Mouse (Mus musculus) A20 (cell line): Measurements from ENCODE around the gene Gm17482.

Experiments used
- DNase-seq: peaks from one replicate; pipeline ENCODE4 v3.0.0-alpha.2; 2011; ENCODE audit warnings: low read depth, low spot score

The Gm17482 gene

DNA sequence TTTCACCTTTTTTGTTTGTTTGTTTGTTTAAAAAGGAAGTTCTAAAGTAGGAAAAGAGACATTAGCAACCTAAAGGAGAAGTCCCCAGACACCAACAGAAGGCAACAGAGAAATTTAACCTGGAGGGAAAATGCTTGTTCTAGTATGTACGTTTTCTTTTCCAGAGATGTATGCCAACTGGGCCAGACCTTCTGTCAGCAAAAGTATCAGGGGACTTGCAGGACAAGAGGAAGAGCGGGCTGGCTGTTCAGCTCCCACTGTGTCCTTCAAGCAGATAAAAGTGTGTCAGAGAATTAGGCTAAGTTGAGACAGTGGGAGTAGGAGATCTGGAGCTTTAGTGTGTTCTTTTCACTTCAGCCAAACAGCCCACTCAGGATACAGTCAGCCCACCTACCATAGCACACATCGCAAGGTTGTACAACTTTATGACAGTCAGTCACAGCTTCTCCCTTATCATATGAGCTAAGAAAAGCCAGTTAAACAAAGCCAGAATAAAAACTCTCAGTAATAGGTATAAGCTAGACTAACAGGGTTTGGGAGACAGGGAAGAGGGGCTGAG lies 18.4 kb downstream of the Gm17482 start:
- no peak for DNase-seq

DNA sequence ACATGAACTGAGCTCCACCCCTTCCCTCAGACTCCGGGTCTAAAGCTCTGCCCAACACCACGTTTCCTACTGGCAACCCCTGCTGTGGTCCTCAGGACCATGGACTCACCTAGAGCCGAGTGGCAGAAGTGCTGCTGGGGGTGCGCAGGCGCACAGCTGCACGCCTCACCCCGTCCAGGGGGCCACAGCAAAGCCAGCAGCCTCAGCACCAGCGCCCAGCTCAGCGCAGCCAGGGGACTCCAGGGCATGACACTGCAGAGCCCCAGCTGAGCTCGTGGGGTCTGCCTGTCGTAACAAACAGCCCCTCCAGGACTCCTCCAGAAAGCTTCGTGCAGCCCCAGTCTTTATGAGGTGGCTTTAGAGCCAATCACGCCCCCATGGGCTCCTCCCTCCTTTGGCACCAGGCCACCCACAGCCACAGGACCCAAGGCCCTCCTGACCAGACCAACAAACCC lies 24.4 kb downstream of the Gm17482 start:
- DNase-seq: no peak

DNA sequence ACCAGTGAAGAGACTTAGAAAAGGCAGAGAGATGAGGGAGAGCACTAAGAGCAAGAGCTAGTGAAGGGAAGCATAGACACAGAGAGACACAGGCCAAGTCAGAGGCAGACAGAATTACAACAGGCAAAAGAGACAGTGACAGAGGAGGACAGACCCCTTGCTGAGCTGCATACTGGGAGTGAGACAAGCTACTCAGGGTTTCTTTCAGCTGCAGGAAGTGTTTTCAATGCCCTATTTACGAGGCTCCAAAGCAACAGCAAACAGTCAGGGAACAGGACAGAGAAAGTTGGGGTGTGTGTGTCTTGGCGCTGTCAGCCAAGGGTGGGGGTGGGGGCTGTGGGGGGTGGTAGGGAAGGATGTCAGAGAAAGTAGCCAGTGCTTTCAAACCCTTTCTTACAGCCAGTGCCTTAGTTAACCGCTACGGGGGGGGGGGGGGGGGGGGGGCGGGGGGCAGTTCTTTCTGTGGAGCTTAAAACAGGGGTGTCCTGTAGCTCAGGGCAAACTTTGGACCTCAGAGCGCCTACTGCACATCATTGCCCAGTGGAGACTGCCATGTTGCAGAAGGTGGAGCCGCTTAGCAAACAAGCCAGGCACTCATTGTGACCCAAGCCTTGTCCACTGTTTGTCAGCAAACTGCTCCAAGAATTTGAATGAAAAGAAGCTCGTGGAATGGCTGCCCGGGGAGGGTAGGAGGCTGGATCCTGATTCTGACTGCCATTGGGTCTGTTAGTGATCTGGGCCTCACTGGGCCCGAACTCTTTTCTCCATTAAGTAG lies 25.1 kb downstream of the Gm17482 start, which contains the start of gene Timp4:
Timp4 (minus strand) TSS at position 107 of the 775 bp plus-strand sequence.
- no peak for DNase-seq

DNA sequence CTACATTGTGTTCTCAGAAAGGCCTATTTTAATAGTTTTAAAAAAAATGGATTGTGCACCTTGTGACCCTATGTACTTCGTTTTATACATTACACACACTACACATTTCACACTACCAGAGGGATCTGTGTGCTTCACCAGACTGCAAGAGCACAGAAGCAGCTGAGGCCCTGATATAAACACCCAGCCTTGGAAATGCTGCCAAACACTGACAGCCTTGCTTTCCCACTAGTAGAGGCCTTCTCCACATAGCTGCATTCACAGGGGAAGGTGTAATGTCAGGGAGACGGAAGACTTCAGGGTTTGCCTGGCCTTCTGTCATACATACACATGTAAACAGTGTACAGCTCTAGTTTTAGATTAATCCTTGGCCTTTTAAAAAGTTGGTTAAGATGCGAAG lies 28.0 kb downstream of the Gm17482 start:
- DNase-seq: no peak

DNA sequence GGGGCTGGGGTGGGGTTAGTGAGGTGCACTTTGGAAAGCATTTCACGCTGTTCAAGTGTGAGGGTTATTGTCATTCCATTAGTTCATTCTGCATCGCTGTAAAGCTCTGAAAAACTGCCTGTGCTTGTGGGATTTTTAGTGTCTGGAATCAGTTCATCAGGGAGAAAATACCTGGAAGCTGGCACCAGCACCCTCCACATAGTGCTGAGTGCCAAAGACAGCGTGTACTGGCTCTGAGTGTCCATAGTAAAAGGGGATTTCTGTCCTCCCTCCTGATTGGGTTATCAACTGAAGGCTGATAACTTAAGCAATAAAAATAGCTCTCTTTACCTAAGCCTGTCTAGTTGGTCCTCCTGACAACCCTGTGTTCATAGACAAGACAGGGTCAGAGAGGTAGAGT lies 33.4 kb downstream of the Gm17482 start:
- DNase-seq: no peak

DNA sequence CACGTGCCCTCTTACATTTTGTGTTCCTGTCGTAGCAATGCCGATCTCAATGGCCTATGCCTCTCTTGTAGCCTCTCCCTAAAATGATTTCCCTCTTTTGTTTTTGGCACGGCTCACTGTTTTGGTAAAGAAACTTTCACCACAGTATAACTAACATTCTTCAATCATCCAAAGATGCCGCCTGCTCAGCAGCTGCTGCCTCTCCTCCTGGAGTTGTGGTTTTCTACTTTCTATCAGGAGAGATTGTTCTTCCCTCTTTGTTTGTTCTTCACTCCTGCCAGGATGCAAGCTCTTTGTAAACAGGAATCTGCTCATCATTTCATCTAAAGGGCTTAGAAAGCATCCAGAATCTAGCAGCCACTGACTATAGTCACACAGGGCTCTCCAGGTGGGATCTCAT lies 39.6 kb downstream of the Gm17482 start:
- no peak for DNase-seq

DNA sequence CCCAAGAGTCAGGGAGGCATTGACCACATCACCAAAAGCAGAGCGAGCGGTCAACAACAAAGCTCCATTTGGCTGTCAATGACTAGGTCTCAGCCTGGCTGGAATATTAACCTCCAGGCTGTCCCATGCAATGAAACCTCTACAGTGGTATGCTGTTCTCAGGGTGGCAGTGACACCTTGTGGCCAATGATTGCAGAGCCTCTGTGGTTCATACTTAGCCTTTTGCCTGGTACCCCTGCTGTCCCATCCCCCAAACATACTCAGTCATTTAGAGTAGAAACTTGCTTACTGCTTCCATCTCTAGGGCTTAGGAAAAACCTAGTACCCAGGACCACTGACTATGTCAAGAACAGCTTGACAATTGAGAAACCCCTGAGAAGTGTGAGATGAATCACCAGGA lies 40.8 kb downstream of the Gm17482 start:
- peak; percentile 45 for DNase-seq

DNA sequence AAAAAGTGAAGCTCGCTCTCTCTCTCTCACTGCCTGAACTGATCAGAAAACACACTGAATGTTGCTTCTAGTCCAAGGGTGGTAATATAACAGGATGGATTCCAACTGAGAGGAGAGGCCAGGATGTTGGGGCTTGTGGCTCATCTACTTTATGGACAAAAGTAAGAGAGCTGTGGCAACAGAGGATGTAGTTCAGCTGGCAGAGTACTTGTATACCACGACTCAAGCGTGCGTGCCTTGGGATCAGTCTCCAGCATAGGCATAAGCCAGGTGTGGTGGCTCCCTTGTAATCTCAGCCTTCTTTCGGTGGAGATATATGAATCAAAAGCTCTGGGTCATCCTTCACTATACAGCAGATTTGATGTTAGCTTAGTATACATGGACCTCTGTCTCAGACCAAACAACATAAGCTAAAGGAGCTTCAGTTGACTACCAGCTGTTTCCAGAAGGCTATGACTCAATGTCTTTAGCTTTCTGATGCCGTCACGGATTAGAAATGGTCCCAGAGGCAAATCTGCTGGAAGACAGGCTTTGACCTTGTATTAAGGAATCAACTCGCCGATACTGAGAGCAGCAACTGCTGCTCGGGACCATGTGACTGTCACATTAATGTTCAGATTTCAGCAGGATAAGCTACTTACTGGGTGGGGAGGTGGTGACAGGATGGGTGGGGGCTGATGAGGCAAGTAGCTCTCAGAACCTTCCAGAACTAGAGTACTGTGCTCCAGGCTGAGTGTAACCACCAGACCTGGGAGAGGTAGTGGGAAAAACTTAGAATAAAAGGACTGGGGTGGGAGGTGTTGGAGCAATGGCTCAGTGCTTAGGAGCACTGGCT lies 41.6 kb downstream of the Gm17482 start:
- no peak for DNase-seq

DNA sequence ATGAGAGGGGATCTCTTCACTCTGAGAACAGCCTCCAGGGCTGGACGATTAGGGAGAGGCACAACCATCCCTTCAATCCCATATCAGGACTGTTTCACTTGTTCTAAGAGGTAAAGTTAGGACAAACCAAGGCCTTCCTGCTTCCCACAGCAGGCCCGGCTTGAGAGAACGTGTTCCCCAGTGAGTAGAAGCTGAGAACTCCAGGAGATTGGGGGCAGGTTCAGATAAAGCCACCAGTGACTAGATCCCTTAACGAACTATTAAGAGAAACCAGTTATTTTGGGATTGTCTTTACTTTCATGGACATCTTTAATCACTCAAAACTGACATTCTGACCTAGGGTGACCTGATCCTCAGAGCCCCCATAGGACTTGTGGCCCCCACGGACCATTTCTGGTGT lies 42.4 kb downstream of the Gm17482 start:
- DNase-seq: no peak

DNA sequence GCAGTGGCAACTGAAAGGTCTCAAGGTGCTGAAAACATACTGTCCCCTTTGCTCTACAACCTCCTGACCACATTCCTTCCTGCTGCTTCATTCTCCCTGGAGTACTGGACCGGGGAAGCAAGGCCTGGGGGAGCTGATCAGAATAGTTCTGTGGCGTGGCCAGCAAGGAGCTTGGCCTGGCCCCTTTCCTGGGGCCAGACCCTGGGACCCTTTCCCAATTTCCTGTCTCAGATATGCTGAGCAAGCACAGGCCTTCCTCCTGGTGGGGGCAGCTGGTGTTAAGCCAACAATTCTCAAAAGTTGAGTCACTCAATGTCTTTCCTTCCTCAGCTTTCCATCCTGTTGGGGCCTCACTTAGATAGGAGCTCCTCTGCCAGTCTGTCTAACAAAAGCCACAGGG lies 42.9 kb downstream of the Gm17482 start:
- DNase-seq: no peak

DNA sequence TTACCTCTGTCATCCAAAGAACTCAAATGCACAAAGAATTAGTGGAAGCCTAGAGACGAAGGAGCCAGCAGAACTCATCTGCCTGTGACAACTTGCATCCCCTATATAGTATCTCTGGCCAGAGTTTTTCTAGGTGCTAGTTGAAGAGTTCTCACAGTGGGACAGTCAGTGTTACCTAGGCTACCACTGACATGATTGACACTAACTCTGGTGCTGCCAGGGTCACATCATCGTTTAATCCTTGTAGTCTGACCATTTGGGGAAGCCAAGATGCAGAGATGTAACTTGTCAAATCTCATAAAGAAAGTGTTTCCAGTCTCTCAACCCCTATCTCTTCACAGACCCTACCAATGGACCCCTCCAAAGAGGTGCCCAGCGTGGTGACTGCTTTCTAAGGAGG lies 44.2 kb downstream of the Gm17482 start:
- DNase-seq: no peak

DNA sequence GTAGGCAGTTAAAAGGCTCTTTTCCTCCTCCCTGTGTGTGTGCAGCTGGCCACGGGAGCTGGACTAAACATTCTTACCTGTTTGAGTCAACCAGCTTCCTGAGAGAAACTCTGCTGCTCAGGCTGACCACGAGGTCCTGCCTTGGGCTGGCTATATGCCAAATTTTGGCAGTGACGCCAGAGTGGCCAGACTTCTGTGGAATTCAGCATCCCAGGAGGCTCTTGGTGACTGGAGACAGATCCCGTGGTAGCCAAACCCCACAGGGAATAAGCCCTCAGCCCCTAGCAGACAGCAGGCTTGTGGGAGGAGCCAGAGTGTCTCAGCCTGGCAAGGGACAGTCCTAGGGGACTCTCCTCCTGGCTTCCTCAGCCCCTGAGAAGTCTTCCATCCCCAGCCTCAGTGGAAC lies 44.7 kb downstream of the Gm17482 start:
- no peak for DNase-seq

DNA sequence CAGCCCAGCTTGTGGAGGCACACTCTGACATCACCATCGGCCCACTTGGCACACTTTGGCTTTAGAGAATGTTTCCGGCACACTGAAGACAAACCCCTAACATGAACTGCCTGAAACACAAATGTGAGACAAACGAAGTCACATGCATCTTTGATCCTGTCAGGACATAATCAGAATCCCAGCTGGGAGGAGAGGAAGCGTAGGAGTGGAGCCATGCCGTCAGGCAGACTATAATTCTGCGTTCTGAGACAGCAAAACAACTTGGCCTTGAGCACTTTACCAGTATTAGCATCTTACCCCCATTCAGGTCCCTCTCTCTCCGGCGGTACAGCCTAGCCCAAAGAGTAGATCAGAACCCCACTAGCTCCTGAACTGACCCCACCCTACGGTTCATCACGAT lies 46.2 kb downstream of the Gm17482 start:
- DNase-seq: no peak

DNA sequence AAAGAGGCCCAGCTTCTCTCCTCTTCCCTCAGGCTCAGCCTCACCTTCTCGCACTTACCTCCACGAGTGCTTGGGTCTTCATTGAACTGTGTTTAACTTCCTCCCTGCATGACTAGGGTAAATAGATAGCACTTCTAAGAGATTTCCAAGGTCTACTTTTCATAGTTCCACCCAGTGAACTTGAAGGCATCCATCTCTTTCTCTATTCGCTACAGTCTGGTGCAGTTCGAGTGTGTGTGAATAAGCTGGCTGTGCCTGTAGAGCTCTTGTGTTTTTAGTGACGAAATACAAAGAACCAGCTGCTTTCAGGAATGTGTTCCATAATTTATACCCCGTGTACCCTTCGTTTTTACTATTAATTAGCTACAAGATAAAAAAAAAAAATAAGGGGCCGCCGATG lies 47.6 kb downstream of the Gm17482 start:
- DNase-seq: no peak

DNA sequence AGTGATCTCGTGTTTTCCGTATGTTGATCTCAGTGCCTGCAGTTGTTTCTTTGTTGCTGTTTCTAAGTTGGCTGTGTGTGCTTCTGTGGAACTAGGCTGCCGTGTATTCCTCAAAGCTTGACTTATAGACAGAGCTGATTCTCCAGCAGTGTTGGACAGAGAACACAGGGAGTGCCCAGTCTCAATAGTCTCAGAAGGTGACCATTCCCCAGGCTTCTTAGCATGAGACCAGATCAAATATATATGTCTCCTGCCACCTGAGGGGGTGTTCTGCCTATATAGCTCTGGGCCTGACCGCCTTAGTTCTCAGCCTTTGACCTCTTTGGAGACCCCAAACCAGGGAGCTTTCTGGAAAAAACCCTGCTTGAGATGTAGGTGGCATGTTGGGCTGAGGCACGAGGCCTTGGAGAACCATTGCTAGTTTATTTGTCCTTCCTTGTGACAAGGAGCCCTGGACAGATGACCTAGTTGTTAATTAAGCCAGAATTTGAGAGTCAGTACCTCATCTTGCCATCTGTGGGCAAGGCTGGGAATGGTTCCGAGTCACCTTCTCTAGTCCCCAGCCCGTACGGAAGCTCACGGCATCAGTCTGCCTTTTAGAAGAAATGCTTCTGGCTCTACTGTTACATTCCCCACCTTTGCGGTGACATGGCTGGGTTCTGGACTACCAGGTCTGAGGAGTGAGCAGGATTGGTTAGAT lies 48.1 kb downstream of the Gm17482 start:
- no peak for DNase-seq

DNA sequence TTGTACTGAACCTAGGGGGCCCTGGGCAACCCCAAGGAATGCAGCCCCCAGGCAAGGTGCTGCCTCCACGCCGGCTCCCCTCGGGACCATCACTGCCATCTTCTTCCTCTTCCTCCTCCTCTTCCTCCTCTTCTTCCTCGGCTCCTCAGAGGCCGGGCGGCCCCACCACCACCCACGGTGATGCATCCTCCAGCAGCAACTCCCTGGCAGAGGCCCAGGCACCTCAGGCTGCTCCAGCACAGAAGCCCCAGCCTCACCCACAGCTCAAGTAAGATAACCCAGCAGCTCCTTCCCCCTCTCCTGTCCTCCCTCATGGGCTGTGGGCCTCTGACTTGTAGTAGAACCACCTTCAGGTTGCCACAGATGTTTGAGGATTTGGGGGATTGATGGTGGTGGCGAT lies 50.9 kb downstream of the Gm17482 start:
- no peak for DNase-seq

DNA sequence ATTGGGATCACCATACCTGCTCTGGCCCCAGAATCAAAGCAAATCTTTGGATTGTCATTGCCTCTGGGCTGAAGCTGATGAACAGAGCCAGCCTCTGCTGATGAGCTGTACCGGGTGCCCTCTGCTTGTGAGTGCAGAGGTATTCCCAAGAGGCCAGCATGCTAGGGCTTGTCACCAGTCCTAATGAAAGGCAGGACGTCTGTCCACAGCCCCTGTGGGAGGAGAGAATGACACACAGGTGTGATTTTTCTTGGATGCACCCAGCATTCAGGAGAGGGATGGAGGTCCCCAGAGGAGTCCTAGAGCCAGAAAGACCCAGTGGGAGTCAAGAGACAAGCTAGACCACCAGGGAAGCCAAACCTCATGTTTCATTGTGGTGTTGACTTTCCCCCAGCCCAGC lies 52.5 kb downstream of the Gm17482 start:
- DNase-seq: no peak

DNA sequence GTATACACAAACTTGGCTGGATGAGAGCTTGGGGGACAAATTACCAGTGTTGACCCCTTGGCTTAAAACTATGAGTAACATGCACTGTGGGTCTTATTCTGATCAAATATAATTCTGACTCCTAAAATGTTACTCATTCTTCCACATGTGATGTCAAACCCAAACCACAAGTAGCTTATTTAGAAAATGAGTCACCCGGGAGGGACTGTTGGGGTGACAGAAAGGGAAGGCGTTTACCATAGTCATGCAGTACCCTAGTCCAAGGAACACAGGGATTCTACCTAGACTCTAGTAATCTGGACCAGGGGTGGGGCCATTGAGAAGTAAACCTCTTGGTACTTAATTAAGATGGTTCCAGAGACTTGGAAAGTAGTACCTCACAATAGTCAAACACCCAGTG lies 57.0 kb downstream of the Gm17482 start:
- DNase-seq: no peak

DNA sequence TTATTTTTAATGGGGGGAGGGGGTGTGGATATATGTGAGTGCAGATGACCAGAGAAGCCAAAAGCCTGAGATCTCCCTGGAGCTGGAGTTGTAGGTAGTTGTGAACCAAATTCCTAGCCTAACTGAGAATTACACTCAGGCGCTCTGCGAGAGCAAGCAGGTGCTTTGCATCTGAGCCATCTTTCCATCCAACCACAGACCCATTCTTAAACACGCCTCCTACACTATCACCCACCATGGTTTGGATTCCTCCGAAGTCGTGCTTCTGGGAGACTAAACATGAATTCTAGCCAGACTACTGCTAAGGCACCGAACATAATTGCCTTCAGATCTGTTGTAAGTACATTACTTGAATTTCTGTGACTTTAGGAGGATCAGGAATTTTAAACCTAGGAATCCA lies 59.3 kb downstream of the Gm17482 start:
- no peak for DNase-seq

DNA sequence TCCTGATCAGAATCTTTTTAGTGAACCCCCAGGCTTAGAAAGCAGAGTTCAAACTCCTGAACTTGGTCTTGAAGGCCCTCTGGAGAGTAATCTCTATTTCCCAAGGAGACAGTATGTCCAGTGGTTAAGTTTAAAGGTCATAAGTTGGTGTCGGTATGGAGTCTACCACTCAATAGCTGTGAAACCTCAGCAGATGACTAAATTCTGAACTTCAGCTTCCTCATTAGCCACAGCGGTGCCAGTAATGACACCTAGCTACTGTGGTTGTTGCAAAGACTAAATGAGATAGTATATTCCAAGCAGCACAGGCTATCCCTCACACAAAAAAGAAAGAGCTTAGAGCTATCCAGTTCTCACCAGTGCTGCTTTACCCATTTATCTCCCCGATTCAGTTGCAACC lies 61.1 kb downstream of the Gm17482 start:
- DNase-seq: peak; percentile 10

DNA sequence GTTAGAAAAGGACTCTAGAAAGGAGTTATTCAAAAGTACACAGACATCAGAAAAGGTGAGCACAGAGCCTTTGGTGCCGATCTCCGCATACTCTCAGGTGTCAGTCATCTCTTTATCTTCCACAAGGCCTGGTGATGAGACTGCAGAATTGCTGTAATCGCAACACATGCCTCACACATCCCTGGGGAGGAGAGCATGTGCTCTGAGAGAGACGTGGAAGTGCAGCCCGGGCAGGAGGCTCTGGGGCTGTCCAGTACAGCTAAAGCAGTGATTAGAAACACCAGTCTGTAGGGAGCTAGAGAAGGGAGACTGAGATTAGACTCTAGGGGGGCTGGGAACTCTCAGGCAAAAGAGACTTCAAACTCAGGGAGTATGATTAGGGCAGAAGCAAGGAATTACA lies 63.4 kb downstream of the Gm17482 start:
- no peak for DNase-seq

DNA sequence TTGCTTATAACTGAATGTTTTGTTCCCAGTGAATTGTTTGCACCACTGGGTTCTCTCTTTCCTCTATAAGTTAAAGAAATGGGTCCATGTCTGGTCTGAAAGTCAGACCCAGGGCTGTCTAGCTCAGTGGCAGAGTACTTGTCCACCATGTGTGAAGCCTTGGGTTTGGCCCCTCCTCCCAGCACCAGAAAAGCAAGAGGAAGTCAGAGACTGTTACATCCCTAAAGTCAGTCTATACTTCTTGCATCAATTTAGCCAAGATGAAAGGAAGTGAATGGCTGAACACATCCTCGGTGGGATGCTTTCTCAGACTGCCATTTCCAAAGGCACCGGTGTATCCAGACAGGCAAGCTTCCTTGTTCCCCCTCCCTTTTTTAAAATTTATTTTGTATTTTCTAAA lies 63.9 kb downstream of the Gm17482 start:
- no peak for DNase-seq
